Mouse (Mus musculus) T-helper 17 cell (primary cell): ENCODE measurements around the gene Olfr613.
"Not testable (repeated sequence)": the region's sequence is repeated elsewhere in the genome, so short reads cannot be mapped to it uniquely, and the experiment has no call there.

ENCODE experiments used
- in situ Hi-C, 2 experiments: fragments of 300-600 bp; cut with MboI, MseI; formaldehyde crosslinking; loops; 1 replicate in 1 of 2; 2 replicates in 1 of 2; pipeline ENCODE4 v1.15.1; 2025; ENCODE audit warnings: high pct_unique_total_duplicates in 2 of 2

The Olfr613 gene

GRCm38 (mm10) chr7:103547774-103548173 lies at the start of gene Olfr613:
Olfr613 (plus strand) TSS chr7:103548074.
- in situ Hi-C loops: no loop called here

GRCm38 (mm10) chr7:103512022-103512421 lies 35.9 kb upstream of the Olfr613 start, which contains the start of gene Olfr610:
Olfr610 (minus strand) TSS chr7:103512122.
- in situ Hi-C loops: no loop called here

- in situ Hi-C loops: not testable (repeated sequence)
Observed at GRCm38 (mm10) chr7:103520746-103521145, 27.1 kb upstream of the Olfr613 start, which contains the start of gene Olfr611. Olfr611 (minus strand) TSS chr7:103520846.

- in situ Hi-C loops: not testable (repeated sequence)
Observed at GRCm38 (mm10) chr7:103542617-103543016, 5.3 kb upstream of the Olfr613 start, which contains the start of gene Olfr612. Olfr612 (minus strand) TSS chr7:103542717.

- in situ Hi-C loops: no loop called here
Observed at GRCm38 (mm10) chr7:103555779-103556178, 7.9 kb downstream of the Olfr613 start, which contains the start of gene Olfr615. Olfr615 (plus strand) TSS chr7:103556079.

- in situ Hi-C loops: no loop called here
Observed at GRCm38 (mm10) chr7:103569043-103569442, 21.2 kb downstream of the Olfr613 start, which contains the start of gene Olfr616. Olfr616 (minus strand) TSS chr7:103569143.

GRCm38 (mm10) chr7:103572761-103573160 lies 24.9 kb downstream of the Olfr613 start, which contains the start of gene Olfr617:
Olfr617 (plus strand) TSS chr7:103573061.
- in situ Hi-C loops: no loop called here

- in situ Hi-C loops: no loop called here
Observed at GRCm38 (mm10) chr7:103589803-103590202, 41.9 kb downstream of the Olfr613 start, which contains the start of gene Olfr618. Olfr618 (plus strand) TSS chr7:103590103.

GRCm38 (mm10) chr7:103600275-103600674 lies 52.4 kb downstream of the Olfr613 start, which contains the start of gene Olfr619:
Olfr619 (plus strand) TSS chr7:103600575.
- in situ Hi-C loops: no loop called here
